Mouse (Mus musculus) midbrain, embryonic 16.5 days (tissue): ENCODE data around the gene Otud6a. TPM values are rescaled to one million over a fixed set of nuclear protein-coding genes. Genes with fewer than 3 reads are reported as not detected.
"Not testable (repeated sequence)": the region's sequence is repeated elsewhere in the genome, so short reads cannot be mapped to it uniquely, and the experiment has no call there.

Source experiments
- ATAC-seq: fragments of 200-750 bp; cut with Nextera tagmentation; 2 replicates; pipeline ENCODE4 v1.8.0; 2017; ENCODE audit warnings: moderate TSS enrichment
- H3K27ac ChIP-seq: fragments of 300-500 bp; sonication (generic); 2 replicates; pipeline ENCODE4 v1.5.1; 2014; ENCODE audit warnings: mild to moderate bottlenecking, low read length, mixed read lengths
- H3K27me3 ChIP-seq: fragments of 300-500 bp; sonication (generic); 2 replicates; pipeline ENCODE4 v1.6.1; 2014; ENCODE audit warnings: low read depth, low read length, mixed read lengths; ENCODE audit not compliant: control insufficient read depth, insufficient read depth
- H3K36me3 ChIP-seq: fragments of 300-500 bp; sonication (generic); 2 replicates; pipeline ENCODE4 v1.6.1; 2014; ENCODE audit warnings: mild to moderate bottlenecking, low read length, moderate library complexity, mixed read lengths; ENCODE audit not compliant: control insufficient read depth, insufficient read depth
- H3K4me1 ChIP-seq: fragments of 300-500 bp; sonication (generic); 2 replicates; pipeline ENCODE4 v1.6.1; 2014; ENCODE audit warnings: mild to moderate bottlenecking, low read length, mixed read lengths; ENCODE audit not compliant: control insufficient read depth, insufficient read depth
- H3K4me2 ChIP-seq: fragments of 300-500 bp; sonication (generic); 2 replicates; pipeline ENCODE4 v1.6.1; 2014; ENCODE audit warnings: mild to moderate bottlenecking, low read length, mixed read lengths
- H3K4me3 ChIP-seq: fragments of 300-500 bp; sonication (generic); 2 replicates; pipeline ENCODE4 v1.5.1; 2014; ENCODE audit warnings: low read depth, mild to moderate bottlenecking, low read length, moderate library complexity, mixed read lengths
- H3K9ac ChIP-seq: fragments of 300-500 bp; sonication (generic); 2 replicates; pipeline ENCODE4 v1.6.1; 2014; ENCODE audit warnings: low read depth, low read length, mixed read lengths
- H3K9me3 ChIP-seq: fragments of 300-500 bp; sonication (generic); replicated peaks from 2 replicates; pipeline ENCODE4 v1.6.1; 2014; ENCODE audit warnings: mild to moderate bottlenecking, low read length, mixed read lengths; ENCODE audit not compliant: control insufficient read depth, poor library complexity, severe bottlenecking
- WGBS: fragments of 180-500 bp; shearing (Covaris S2); extraction: QIAGEN DNeasy Blood & Tissue Kit; methylation state at CpG from one replicate; pipeline ENCODE4 v1.1.7; 2014; 5-methylcytosine and 5-hydroxymethylcytosine counted together
- microRNA counts: library from miRNA; unstranded; fragments of <30 nt; microRNA quantifications from one replicate; lab custom pipeline; 2016
- microRNA-seq: library from miRNA; unstranded; fragments of <30 nt; microRNA quantifications from one replicate; pipeline ENCODE4, GENCODE M21; 2017
- polyA plus RNA-seq: library from polyadenylated mRNA; unstranded; fragments of >200 nt; fragmentation: Nextera tagmentation; extraction: Ambion mirVana; gene quantifications from 2 replicates; pipeline ENCODE4 v1.2.1, GENCODE M21; 2015

Gene Otud6a
- polyA plus RNA-seq, 1 experiment from 2014 or later: not detected

DNA sequence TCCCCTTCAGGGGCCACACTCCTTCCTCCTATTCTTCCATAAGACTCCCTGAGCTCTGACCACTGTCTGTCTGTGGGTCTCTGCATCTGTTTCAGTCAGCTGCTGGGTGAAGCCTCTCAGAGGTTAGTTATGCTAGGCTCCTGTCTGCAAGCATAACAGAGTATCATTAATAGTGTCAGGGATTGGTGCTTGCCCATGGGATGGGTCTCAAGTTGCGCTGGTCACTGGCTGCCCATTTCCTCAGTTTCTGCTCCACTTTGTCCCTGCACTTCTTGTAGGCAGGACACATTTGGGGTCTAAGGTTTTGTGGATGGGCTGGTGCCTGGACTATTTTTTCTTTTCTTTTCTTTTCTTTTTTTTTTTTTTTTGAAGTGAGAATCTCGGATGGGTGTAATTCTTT, 13.8 kb downstream of the Otud6a start, which contains the start of gene Awat2:
Gene Awat2 (minus strand): TSS at position 101 of the 400 bp plus-strand sequence.
- not testable (repeated sequence) for H3K36me3 ChIP-seq, H3K27ac ChIP-seq, H3K9me3 ChIP-seq, H3K4me1 ChIP-seq, H3K4me3 ChIP-seq, H3K9ac ChIP-seq, H3K4me2 ChIP-seq, ATAC-seq, H3K27me3 ChIP-seq
- WGBS: 83% methylated on average over 2 of the region's 2 CpGs

GRCm38 (mm10) chrX:100443532-100443931, 14.7 kb downstream of the Otud6a start:
- Histone ChIP-seq H3K9me3 (no peaks in the 10 kb centered on the region), H3K9ac (no peak overlapping the region), H3K4me2 (no peak overlapping the region), H3K4me3 (no peak overlapping the region), H3K27me3 (peaks cover 6% of the 10 kb centered on the region), H3K4me1 (no peaks in the 10 kb centered on the region), H3K27ac (no peak overlapping the region), H3K36me3 (no peaks in the 10 kb centered on the region)
- WGBS: 84% methylated on average over 7 of the region's 7 CpGs
- ATAC-seq: no peak

DNA sequence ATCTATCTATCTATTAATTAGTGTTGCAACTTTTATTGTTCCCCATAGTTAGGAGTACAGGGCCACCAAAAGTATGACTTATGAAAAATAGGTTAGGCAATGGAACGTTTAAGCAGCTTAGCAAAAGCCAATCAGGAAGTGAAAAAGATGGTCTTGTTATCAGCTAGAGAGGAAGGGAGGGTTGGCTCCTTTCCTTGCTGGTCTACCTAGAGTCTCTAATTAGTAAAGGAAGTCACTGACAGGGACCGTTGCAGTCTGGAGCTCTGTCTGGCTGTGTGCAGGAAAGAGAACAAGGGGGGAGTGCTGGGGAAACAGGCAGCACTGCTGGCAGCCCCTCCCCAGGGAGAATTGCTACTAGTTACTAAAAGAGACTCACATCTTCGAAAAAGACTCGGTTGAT, 39.2 kb downstream of the Otud6a start:
- H3K36me3 ChIP-seq: no peaks in the 10 kb centered on the region
- H3K9me3 ChIP-seq: no peaks in the 10 kb centered on the region
- no peaks in the 10 kb centered on the region for H3K4me1 ChIP-seq
- H3K9ac ChIP-seq: no peak overlapping the region
- no peak for ATAC-seq
- H3K4me2 ChIP-seq: no peak overlapping the region
- no peak overlapping the region for H3K27ac ChIP-seq
- 80% methylated on average over 4 of the region's 4 CpGs for WGBS
- no peak overlapping the region for H3K4me3 ChIP-seq
- H3K27me3 ChIP-seq: peaks cover 7% of the 10 kb centered on the region

DNA sequence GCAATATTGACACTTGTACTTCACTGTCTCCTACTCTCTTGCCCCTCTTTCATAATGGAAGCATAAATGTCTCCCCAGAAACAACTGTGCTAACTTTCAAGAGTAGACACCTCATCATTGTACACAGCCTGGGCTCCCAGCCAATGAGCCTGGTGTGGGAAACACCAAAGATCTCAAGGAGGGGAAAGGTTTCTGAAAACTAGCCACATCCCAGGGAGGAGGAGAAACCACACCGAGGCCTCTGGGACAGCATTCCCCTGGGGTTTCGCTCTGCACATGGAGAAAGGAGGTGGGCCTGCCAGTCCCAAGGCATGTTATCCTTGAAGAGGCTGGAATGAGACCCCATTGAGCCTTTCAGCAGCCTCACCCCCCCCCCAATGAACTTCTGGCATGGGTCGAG, 41.3 kb downstream of the Otud6a start:
- ATAC-seq: no peak
- no peak overlapping the region for H3K9ac ChIP-seq
- H3K27me3 ChIP-seq: peaks cover 7% of the 10 kb centered on the region
- no peaks in the 10 kb centered on the region for H3K9me3 ChIP-seq
- H3K4me3 ChIP-seq: no peak overlapping the region
- H3K4me1 ChIP-seq: no peaks in the 10 kb centered on the region
- WGBS: 93% methylated on average over 3 of the region's 3 CpGs
- no peak overlapping the region for H3K27ac ChIP-seq
- no peaks in the 10 kb centered on the region for H3K36me3 ChIP-seq
- H3K4me2 ChIP-seq: no peak overlapping the region

DNA sequence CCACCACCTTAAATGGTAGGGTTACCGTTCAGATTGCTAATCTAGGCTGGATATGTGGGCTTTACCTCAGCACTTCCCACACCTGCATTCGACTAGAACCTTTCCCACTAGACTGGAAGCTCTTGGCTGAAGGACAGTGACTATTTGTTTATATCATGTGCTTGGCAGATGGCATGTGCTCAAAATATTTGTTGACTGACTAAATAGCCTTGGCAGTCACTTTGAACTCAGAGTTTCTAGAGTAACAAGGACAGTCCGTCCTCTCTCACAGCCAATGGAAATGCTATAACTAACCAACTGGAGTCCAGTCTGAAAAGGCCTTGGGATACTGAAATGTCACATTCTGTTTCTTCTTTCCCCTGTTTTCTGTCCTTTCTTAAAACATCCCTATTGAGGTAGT, 42.7 kb downstream of the Otud6a start:
- no peaks in the 10 kb centered on the region for H3K36me3 ChIP-seq
- no peak overlapping the region for H3K9ac ChIP-seq
- no peak overlapping the region for H3K27ac ChIP-seq
- H3K4me2 ChIP-seq: no peak overlapping the region
- ATAC-seq: no peak
- no peak overlapping the region for H3K4me3 ChIP-seq
- peaks cover 7% of the 10 kb centered on the region for H3K27me3 ChIP-seq
- H3K4me1 ChIP-seq: no peaks in the 10 kb centered on the region
- WGBS: 87% methylated on average over 3 of the region's 3 CpGs
- no peaks in the 10 kb centered on the region for H3K9me3 ChIP-seq

DNA sequence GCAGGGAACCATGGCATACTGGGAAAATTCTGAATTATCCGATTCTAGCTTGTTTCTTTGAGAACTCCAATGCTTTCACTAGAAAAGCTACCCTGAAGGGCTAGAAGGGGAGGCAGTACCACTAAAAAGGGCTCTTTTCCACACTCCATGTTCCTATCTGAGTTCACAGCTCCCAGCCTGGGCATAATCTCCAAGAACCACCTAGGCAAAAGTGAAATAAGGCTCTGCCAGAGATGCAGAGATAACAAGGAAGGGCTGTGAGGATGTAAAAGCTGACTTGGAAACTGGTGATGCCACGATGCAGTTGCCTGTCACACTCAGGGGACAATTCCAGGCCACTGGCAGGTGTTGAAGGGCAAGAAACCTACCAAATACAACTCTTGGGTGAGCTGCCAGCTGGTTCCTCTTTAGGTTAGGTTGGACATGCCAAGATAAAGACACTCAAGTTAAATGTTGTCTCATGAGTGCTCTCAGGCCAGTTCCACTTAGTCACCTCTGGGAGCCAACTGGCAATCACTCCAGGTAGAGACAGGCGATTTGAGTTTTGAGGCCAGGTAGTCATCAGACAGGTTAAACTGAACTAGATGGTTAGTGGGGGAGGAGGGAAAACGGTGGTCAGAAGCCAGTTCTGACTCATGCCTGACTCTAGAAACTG, 46.9 kb downstream of the Otud6a start:
- Histone ChIP-seq H3K9ac (no peak overlapping the region), H3K9me3 (no peaks in the 10 kb centered on the region), H3K36me3 (no peaks in the 10 kb centered on the region), H3K27me3 (peaks cover 4% of the 10 kb centered on the region; the same call in 1 of the 2 replicates), H3K27ac (no peak overlapping the region), H3K4me3 (no peak overlapping the region), H3K4me1 (no peaks in the 10 kb centered on the region), H3K4me2 (no peak overlapping the region)
- ATAC-seq: no peak
- WGBS: 61% methylated on average over 4 of the region's 4 CpGs

MicroRNAs within 50 kb of the gene (microRNA counts, 519-probe panel; counts per million panel counts)
- 2,462 counts per million, percentile 73 among the panel's probes with 10 or more counts for microRNA mmu-miR-676 (lab: Ali Mortazavi, UCI)

Small RNA genes lying within 50 kb of the gene (microRNA-seq; reads per million reads assigned to microRNA genes)
- 685 reads per million, percentile 76 among the genes with 10 or more reads in this experiment for gene Mir676

Other genes with a start within 250 kb of the Otud6a start
- 0.11 TPM in 1 of 2 replicates, not detected in the other for gene Awat2, start 13.7 kb downstream of the Otud6a start, polyA plus RNA-seq
- gene Igbp1, start 65.3 kb downstream of the Otud6a start, polyA plus RNA-seq: 24.1 and 25.2 TPM in 2 replicates
- gene Dgat2l6, start 95.8 kb downstream of the Otud6a start, polyA plus RNA-seq: not detected in 2 replicates
- not detected in 2 replicates for gene Awat1, start 143.2 kb downstream of the Otud6a start, polyA plus RNA-seq
- not detected in 2 replicates for gene P2ry4, start 165.9 kb downstream of the Otud6a start, polyA plus RNA-seq
- not detected in 2 replicates for gene Arr3, start 176.5 kb downstream of the Otud6a start, polyA plus RNA-seq
- 2.8 and 4.4 TPM in 2 replicates for gene Kif4, start 196.7 kb downstream of the Otud6a start, polyA plus RNA-seq
- 89.7 and 93.0 TPM in 2 replicates for gene Pdzd11, start 197.6 kb downstream of the Otud6a start, polyA plus RNA-seq